In the genomic region with DNA sequence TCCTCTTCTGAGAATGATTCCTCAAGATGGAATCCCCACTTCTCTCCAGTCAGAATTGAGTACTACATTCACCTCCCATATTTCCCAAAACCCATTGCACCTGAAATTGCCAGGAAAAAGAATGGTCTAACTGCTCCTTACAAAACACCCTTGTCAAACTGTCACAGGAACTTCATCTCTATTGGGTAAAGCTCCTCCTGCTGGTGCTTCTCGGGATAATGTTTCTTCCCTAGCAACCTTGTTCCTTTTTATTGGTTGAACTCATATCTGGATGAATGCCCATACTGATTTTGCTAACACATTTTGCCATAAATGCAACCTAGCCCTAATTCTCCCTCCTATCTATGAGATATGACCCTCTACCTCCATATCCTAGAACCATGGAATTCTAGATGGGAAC, we compare ENCODE assay signal across 29 mouse cellular contexts. TPM values are rescaled to one million over a fixed set of nuclear protein-coding genes. Genes with fewer than 3 reads are reported as not detected.
"Had no signal": no experiment of that assay in that cellular context is flagged by ENCODE, and none has a peak within 500 bp of the region (broad histone marks: within the 10 kb centered on the region; RNA-seq: fewer than 3 reads in every experiment).

No protein-coding gene starts in this region.

- H3K27me3 ChIP-seq: limb, embryonic 12.5 days; limb, embryonic 15.5 days; midbrain, embryonic 12.5 days; midbrain, embryonic 15.5 days; neural tube, embryonic 12.5 days; neural tube, embryonic 15.5 days; stomach, embryonic 15.5 days had no signal

- H3K27ac ChIP-seq: kidney, postnatal 0 days; limb, embryonic 12.5 days; limb, embryonic 15.5 days; liver, embryonic 14.5 days; macrophage; midbrain, embryonic 12.5 days; midbrain, embryonic 15.5 days; neural tube, embryonic 12.5 days; neural tube, embryonic 15.5 days; stomach, embryonic 15.5 days had no signal

- DNase-seq: kidney, postnatal 25 days; left cerebral cortex, postnatal 4 days; liver, postnatal 0 days; lung, embryonic 14.5 days; right cerebral cortex, adult 18-20 months; right cerebral cortex, postnatal 25 days; spleen, adult 18-20 months; thymus, adult 18-20 months; thymus, postnatal 14 days; thymus, postnatal 4 days had no signal

- H3K9ac ChIP-seq: limb, embryonic 12.5 days; limb, embryonic 15.5 days; liver, embryonic 14.5 days; liver, postnatal 0 days; lung, embryonic 14.5 days; midbrain, embryonic 12.5 days; midbrain, embryonic 15.5 days; neural tube, embryonic 12.5 days; neural tube, embryonic 15.5 days; stomach, embryonic 15.5 days had no signal

- H3K36me3 ChIP-seq: limb, embryonic 12.5 days; limb, embryonic 15.5 days; midbrain, embryonic 12.5 days; midbrain, embryonic 15.5 days; neural tube, embryonic 12.5 days; neural tube, embryonic 15.5 days; stomach, embryonic 15.5 days had no signal

- H3K4me3 ChIP-seq: limb, embryonic 12.5 days; limb, embryonic 15.5 days; midbrain, embryonic 12.5 days; midbrain, embryonic 15.5 days; neural tube, embryonic 12.5 days; neural tube, embryonic 15.5 days; stomach, embryonic 15.5 days had no signal

- H3K4me1 ChIP-seq: limb, embryonic 12.5 days; limb, embryonic 15.5 days; midbrain, embryonic 12.5 days; midbrain, embryonic 15.5 days; neural tube, embryonic 12.5 days; neural tube, embryonic 15.5 days; stomach, embryonic 15.5 days had no signal

- H3K9me3 ChIP-seq: limb, embryonic 15.5 days; midbrain, embryonic 15.5 days; stomach, embryonic 15.5 days had no signal

RNA-seq across cellular contexts. Expression of a gene that starts 29.9 kb away (rescaled TPM):
- total RNA-seq: layer of hippocampus, adult 8-10 months; layer of hippocampus, postnatal 10 days; left cerebral cortex, adult 8-10 months; left cerebral cortex, postnatal 14 days; megakaryocyte, adult 5-6 weeks had no signal
- polyA plus RNA-seq: kidney, embryonic 14.5 days; kidney, postnatal 0 days; large intestine, adult 2 months; limb, embryonic 12.5 days; limb, embryonic 15.5 days; liver, embryonic 11.5 days; liver, embryonic 14.5 days; liver, postnatal 0 days; lung, embryonic 14.5 days; lung, postnatal 0 days; macrophage; midbrain, embryonic 12.5 days; midbrain, embryonic 15.5 days; neural tube, embryonic 12.5 days; neural tube, embryonic 15.5 days; stomach, embryonic 15.5 days had no signal

RNA-seq across cellular contexts. Expression of a gene that starts 57.4 kb away (rescaled TPM):
- total RNA-seq: layer of hippocampus, adult 8-10 months; layer of hippocampus, postnatal 10 days; left cerebral cortex, adult 8-10 months; left cerebral cortex, postnatal 14 days; left cerebral cortex, postnatal 4 days; megakaryocyte, adult 5-6 weeks had no signal
- polyA plus RNA-seq: kidney, embryonic 14.5 days; kidney, postnatal 0 days; large intestine, adult 2 months; limb, embryonic 12.5 days; limb, embryonic 15.5 days; liver, embryonic 11.5 days; liver, embryonic 14.5 days; liver, postnatal 0 days; lung, embryonic 14.5 days; lung, postnatal 0 days; macrophage; midbrain, embryonic 12.5 days; midbrain, embryonic 15.5 days; neural tube, embryonic 12.5 days; neural tube, embryonic 15.5 days; stomach, embryonic 15.5 days had no signal
